Mouse (Mus musculus) thymus, postnatal 0 days (tissue): ENCODE measurements around the gene Trafd1. TPM values are rescaled to one million over a fixed set of nuclear protein-coding genes. Genes with fewer than 3 reads are reported as not detected.
A peak's percentile ranks its signal among the peaks of the same experiment; 100 is the strongest.

Experiments
- DNase-seq: peaks from one replicate; pipeline ENCODE4 v3.0.0-alpha.2; 2015; ENCODE audit warnings: low spot score
- polyA plus RNA-seq: library from polyadenylated mRNA; unstranded; fragments of >200 nt; fragmentation: Nextera tagmentation; extraction: Ambion mirVana; gene quantifications from 2 replicates; pipeline ENCODE4 v1.2.1, GENCODE M21; 2015

Trafd1 gene
- polyA plus RNA-seq: 87.5 and 90.5 TPM in 2 replicates

- DNase-seq: peak; percentile 90
Observed at GRCm38 (mm10) chr5:121385461-121386119, at the start of gene Trafd1. TSS of gene Trafd1 (minus strand) at chr5:121385632.

GRCm38 (mm10) chr5:121428954-121429353 lies 43.5 kb upstream of the Trafd1 start:
- no peak for DNase-seq

GRCm38 (mm10) chr5:121423297-121423696 lies 37.9 kb upstream of the Trafd1 start:
- DNase-seq: no peak

GRCm38 (mm10) chr5:121422787-121423186 lies 37.4 kb upstream of the Trafd1 start:
- DNase-seq: no peak

- no peak for DNase-seq
Observed at GRCm38 (mm10) chr5:121420721-121421120, 35.3 kb upstream of the Trafd1 start.

GRCm38 (mm10) chr5:121410975-121411374 lies 25.5 kb upstream of the Trafd1 start:
- DNase-seq: no peak

- DNase-seq: no peak
Observed at GRCm38 (mm10) chr5:121407856-121408255, 22.4 kb upstream of the Trafd1 start.

- DNase-seq: no peak
Observed at GRCm38 (mm10) chr5:121400849-121401248, 15.4 kb upstream of the Trafd1 start.

GRCm38 (mm10) chr5:121400064-121400463 lies 14.6 kb upstream of the Trafd1 start:
- DNase-seq: no peak

- no peak for DNase-seq
Observed at GRCm38 (mm10) chr5:121399540-121399939, 14.1 kb upstream of the Trafd1 start.

GRCm38 (mm10) chr5:121398965-121399462 lies 13.6 kb upstream of the Trafd1 start:
- DNase-seq: no peak

GRCm38 (mm10) chr5:121398146-121398964 lies 12.9 kb upstream of the Trafd1 start:
- DNase-seq: no peak

GRCm38 (mm10) chr5:121397187-121398145 lies 12.0 kb upstream of the Trafd1 start, which contains the start of gene Naa25:
TSS of gene Naa25 (plus strand) at chr5:121397936.
- peak; percentile 98 for DNase-seq

- no peak for DNase-seq
Observed at GRCm38 (mm10) chr5:121395621-121396020, 10.2 kb upstream of the Trafd1 start.

GRCm38 (mm10) chr5:121393402-121393801 lies 8.0 kb upstream of the Trafd1 start:
- DNase-seq: no peak

- DNase-seq: no peak
Observed at GRCm38 (mm10) chr5:121392667-121393380, 7.4 kb upstream of the Trafd1 start.

GRCm38 (mm10) chr5:121389691-121390090 lies 4.3 kb upstream of the Trafd1 start:
- DNase-seq: no peak

- no peak for DNase-seq
Observed at GRCm38 (mm10) chr5:121389106-121389505, 3.7 kb upstream of the Trafd1 start.

GRCm38 (mm10) chr5:121387126-121387525 lies 1.7 kb upstream of the Trafd1 start:
- no peak for DNase-seq

GRCm38 (mm10) chr5:121386120-121386909 lies 883 bp upstream of the Trafd1 start:
- no peak for DNase-seq
